Mouse (Mus musculus): ENCODE results near the gene Tbc1d2.
"Not testable (repeated sequence)": the region's sequence is repeated elsewhere in the genome, so short reads cannot be mapped to it uniquely, and the experiment has no call there.

DNA sequence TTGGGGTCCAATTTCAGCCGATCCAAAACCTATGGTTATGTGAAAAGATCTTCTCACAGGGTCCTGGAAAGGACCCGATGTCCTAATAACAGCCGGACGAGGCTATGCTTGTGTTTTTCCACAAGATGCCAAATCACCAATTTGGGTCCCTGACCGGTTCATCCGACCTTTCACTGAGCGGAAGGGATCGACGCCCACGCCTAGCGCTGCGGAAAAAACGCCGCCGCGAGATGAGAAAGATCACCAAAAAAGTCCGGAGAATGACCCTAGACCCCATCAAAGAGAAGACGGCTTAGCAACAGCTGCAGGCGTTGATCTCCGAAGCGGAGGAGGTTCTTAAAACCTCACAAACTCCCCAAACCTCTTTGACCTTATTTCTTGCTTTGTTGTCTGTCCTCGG is 68.4 kb downstream of the Tbc1d2 start:
- TF ChIP-seq EP300, CTCF (IDR thresholded peaks at IDR 0.05; ENCODE audit: low read depth): not testable (repeated sequence)
